Mouse (Mus musculus): ENCODE data around the gene Gltp.

DNA sequence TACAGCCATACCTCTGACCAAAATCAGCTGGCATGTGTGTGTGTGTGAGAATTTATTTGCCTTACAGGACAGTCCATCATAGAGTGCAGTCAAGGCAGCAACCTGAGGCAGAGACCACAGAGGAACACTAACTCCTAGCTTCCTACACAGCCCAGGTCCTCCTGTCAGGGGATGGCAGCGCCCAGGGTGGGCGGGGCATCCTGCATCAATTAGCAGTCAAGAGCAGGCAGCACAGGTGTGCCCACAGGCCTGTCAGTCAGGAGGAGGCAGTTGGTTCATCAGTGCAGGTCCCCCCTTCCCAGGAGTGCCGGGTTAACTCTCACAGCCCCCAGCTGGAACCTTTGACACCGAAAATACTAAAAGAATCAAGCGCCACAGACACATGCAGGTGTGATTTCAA lies 21.8 kb downstream of the Gltp start:
- TF ChIP-seq POLR2A (IDR thresholded peaks at IDR 0.05; ENCODE audit: insufficient read depth, low read depth, low read length) (no peak), CTCF (IDR thresholded peaks at IDR 0.05; ENCODE audit: insufficient read depth, low read depth, low read length) (no peak)

All from olfactory bulb, adult 2 months (tissue).